Mouse (Mus musculus) left cerebral cortex, adult 9 months (tissue): ENCODE data around the gene Kctd11.
"Not testable (repeated sequence)": the region's sequence is repeated elsewhere in the genome, so short reads cannot be mapped to it uniquely, and the experiment has no call there.

Source experiments
- DNase-seq, 2 experiments: peaks; one replicate each; pipeline ENCODE4 v3.0.0; 2022; ENCODE audit warnings: low spot score in 2 of 2

Kctd11 gene

GRCm38 (mm10) chr11:69881787-69882670 is 823 bp upstream of the Kctd11 start:
- no peak for DNase-seq

GRCm38 (mm10) chr11:69880506-69880852 is 727 bp downstream of the Kctd11 start:
- peak in 1 of 2 experiments; percentile 41 for DNase-seq

- DNase-seq: no peak
These were observed 1.5 kb downstream of the Kctd11 start for GRCm38 (mm10) chr11:69879711-69880110.

- DNase-seq: no peak
These were observed 2.3 kb downstream of the Kctd11 start for GRCm38 (mm10) chr11:69878952-69879351.

- no peak for DNase-seq
These were observed 2.8 kb downstream of the Kctd11 start for GRCm38 (mm10) chr11:69878399-69878798.

- no peak for DNase-seq
These were observed 3.3 kb downstream of the Kctd11 start, which contains the start of gene Tmem95 for GRCm38 (mm10) chr11:69877878-69878277. Gene Tmem95, minus strand, starts transcription at chr11:69878018.

GRCm38 (mm10) chr11:69876867-69877266 is 4.3 kb downstream of the Kctd11 start:
- DNase-seq: peak in 1 of 2 experiments; percentile 78

- peak in 1 of 2 experiments; percentile 31 for DNase-seq
These were observed 5.0 kb downstream of the Kctd11 start for GRCm38 (mm10) chr11:69876186-69876585.

GRCm38 (mm10) chr11:69872451-69872850 is 8.8 kb downstream of the Kctd11 start:
- DNase-seq: no peak

- no peak for DNase-seq
These were observed 9.4 kb downstream of the Kctd11 start for GRCm38 (mm10) chr11:69871822-69872221.

GRCm38 (mm10) chr11:69870289-69871069 is 10.7 kb downstream of the Kctd11 start:
- no peak for DNase-seq

GRCm38 (mm10) chr11:69867335-69867734 is 13.9 kb downstream of the Kctd11 start:
- DNase-seq: no peak

GRCm38 (mm10) chr11:69865561-69865960 is 15.6 kb downstream of the Kctd11 start:
- DNase-seq: no peak

GRCm38 (mm10) chr11:69864138-69864860 is 16.9 kb downstream of the Kctd11 start:
- no peak for DNase-seq

GRCm38 (mm10) chr11:69863729-69864128 is 17.5 kb downstream of the Kctd11 start:
- not testable (repeated sequence) for DNase-seq

GRCm38 (mm10) chr11:69858113-69858998 is 22.9 kb downstream of the Kctd11 start, which contains the start of gene Tnk1:
Gene Tnk1, minus strand, starts transcription at chr11:69858730.
- DNase-seq: no peak

- no peak for DNase-seq
These were observed 25.9 kb downstream of the Kctd11 start for GRCm38 (mm10) chr11:69855347-69855746.

GRCm38 (mm10) chr11:69854680-69855079 is 26.5 kb downstream of the Kctd11 start:
- DNase-seq: no peak

GRCm38 (mm10) chr11:69853994-69854393 is 27.2 kb downstream of the Kctd11 start:
- no peak for DNase-seq

- DNase-seq: no peak
These were observed 30.5 kb downstream of the Kctd11 start for GRCm38 (mm10) chr11:69850754-69851153.

- no peak for DNase-seq
These were observed 31.3 kb downstream of the Kctd11 start for GRCm38 (mm10) chr11:69849884-69850283.
